Comparison of ENCODE assay signal across 9 mouse cellular contexts in genomic region chr9:75927196-75927880, GRCm38 (mm10).
DNase-seq lines count a peak whose midpoint lies in the region; ATAC-seq lines count a peak whose summit lies in the region.
"Had no signal": no experiment of that assay in that cellular context is flagged by ENCODE, and none has a peak within 500 bp of the region (broad histone marks: within the 10 kb centered on the region; RNA-seq: fewer than 3 reads in every experiment).

No protein-coding gene starts in this region.

- no peak for ATAC-seq in inflammation-experienced regulatory T-cells, adult 6 months

- intact Hi-C loops in heart, postnatal 14 days (cut with DNase I): no loop called here

- DNase-seq in urinary bladder, postnatal 14 days (ENCODE audit: low spot score): peak; percentile 13
- no peak for DNase-seq in urinary bladder, postnatal 10 days (ENCODE audit: low spot score)
- DNase-seq in heart, postnatal 14 days: peak; percentile 9 to 28
- DNase-seq in kidney, postnatal 36 days: peak; percentile 58 to 77
- peak; percentile 46 for DNase-seq in yolk sac, embryonic 10.5 days (ENCODE audit: low spot score)
- no peak for DNase-seq in spleen, adult 18-20 months
- DNase-seq in urinary bladder, postnatal 4 days (ENCODE audit: low spot score in 2 of 2): no peak
- DNase-seq: left cerebral cortex, postnatal 4 days had no signal

Comparison
In these comparisons a context has a peak if more than half of its experiments do, and no peak if none do; other contexts are left out.
1. DNase-seq: peak in urinary bladder, postnatal 14 days (single experiment), heart, postnatal 14 days (2 of 2), kidney, postnatal 36 days (2 of 2) and yolk sac, embryonic 10.5 days (single experiment); none in urinary bladder, postnatal 10 days (single experiment), spleen, adult 18-20 months (0 of 2) and urinary bladder, postnatal 4 days (0 of 2).